Mouse (Mus musculus): ENCODE data around the gene Rab5b. TPM values are rescaled to one million over a fixed set of nuclear protein-coding genes. Genes with fewer than 3 reads are reported as not detected.

Rab5b gene
- polyA plus RNA-seq, 1 experiment = 27.0 TPM

DNA sequence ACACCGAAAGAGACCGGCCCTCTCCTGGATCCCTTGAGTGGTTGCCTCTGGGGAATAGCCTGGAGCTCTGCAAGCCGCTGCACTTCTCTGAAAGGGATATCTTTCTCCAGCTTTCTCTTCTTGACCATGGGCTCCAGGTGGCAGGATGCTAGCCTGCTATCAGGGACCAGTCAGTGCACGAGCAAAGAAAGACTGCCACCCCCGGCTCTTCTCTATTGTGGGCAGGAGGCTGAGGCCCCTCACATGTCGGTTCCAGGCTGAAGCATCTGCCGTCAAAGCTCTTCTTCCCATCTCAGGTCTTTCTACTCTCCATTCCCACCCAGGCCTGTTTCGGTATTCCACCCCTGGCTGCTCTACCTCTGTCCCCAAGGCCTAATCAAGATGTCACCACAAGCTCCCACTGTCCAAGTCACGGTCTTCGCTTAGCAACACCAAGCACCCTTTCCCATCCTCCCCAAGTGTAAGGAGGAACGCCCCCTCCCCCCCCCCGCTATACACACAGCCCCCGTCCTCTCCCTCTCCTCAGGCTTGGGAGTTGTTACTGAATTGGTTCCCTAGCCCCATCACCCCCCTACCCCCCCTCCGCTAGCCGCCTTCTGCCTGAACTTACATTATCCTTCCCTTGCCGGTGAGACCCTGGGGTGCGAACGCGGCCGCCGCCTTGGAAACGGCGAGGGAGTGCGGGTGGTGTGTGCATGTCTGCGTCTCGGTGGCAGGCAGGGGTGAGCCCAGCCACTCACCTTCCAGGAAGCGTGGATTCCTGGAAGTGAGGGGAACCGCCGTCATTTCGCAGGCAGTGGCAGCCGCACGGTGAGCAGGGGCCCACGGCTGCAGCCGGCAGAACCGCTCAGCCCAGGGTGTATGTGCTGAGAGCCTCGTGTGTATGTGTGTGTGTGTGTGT is 50.7 kb downstream of the Rab5b start, which contains the start of gene Ikzf4:
Gene Ikzf4 (minus strand): TSS at position 881 of the 901 bp plus-strand sequence.
- Histone ChIP-seq H3K4me3 (ENCODE audit: insufficient read depth, poor library complexity, severe bottlenecking) (no peak within 1 kb of the TSS), H3ac (ENCODE audit: control insufficient read depth, insufficient read length, low read depth) (no peak within 1 kb of the TSS), H3K27me3 (ENCODE audit: control insufficient read depth, insufficient read depth, insufficient read length) (peaks cover 3% of the 10 kb centered on the region), H3K79me2 (ENCODE audit: control insufficient read depth, insufficient read depth) (no peaks in the 10 kb centered on the region), H3K79me3 (ENCODE audit: low read depth) (no peaks in the 10 kb centered on the region), H3K36me3 (ENCODE audit: control insufficient read depth, insufficient read depth) (no peaks in the 10 kb centered on the region)
- TF ChIP-seq MYOG (IDR thresholded peaks at IDR 0.05; ENCODE audit: control insufficient read depth, extremely low read depth, insufficient read length) = no peak
- no peak for TF ChIP-seq USF1 (IDR thresholded peaks at IDR 0.05; ENCODE audit: low read depth)
- TF ChIP-seq MAX (IDR thresholded peaks at IDR 0.05) = no peak
- TF ChIP-seq CEBPB (IDR thresholded peaks at IDR 0.05; ENCODE audit: low read depth) = no peak
- TF ChIP-seq FOSL1 (IDR thresholded peaks at IDR 0.05; ENCODE audit: insufficient read depth, low read length, poor library complexity, severe bottlenecking) = no peak
- no peak for TF ChIP-seq CTCF (IDR thresholded peaks at IDR 0.05; ENCODE audit: control insufficient read depth, insufficient read depth, insufficient read length)
- no peak for TF ChIP-seq MYOD1 (IDR thresholded peaks at IDR 0.05; ENCODE audit: control insufficient read depth, insufficient read length, low read depth)

DNA sequence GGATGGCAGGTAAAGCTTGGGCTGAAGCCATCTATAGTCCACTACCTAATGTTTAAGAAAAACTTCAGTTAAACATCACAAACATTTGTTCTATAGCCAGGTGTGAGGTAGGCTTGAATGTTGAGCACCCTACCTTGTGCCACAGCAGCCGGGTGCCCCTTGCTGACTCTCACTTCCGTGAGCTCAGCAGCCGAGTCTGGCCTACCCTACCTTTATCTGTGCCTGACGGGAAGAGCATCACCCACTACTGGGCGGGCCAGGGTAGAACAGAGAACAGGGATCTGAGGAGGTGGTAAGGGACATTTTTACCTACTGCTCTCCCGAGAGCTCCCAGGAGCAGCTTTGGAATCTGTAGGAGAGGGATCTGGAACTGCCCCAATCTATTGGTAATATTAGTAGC is 53.3 kb downstream of the Rab5b start:
- Histone ChIP-seq H3K4me3 (ENCODE audit: insufficient read depth, poor library complexity, severe bottlenecking) (no peak overlapping the region), H3ac (ENCODE audit: control insufficient read depth, insufficient read length, low read depth) (no peak overlapping the region), H3K79me2 (ENCODE audit: control insufficient read depth, insufficient read depth) (no peaks in the 10 kb centered on the region), H3K79me3 (ENCODE audit: low read depth) (no peaks in the 10 kb centered on the region), H3K36me3 (ENCODE audit: control insufficient read depth, insufficient read depth) (no peaks in the 10 kb centered on the region), H3K27me3 (ENCODE audit: control insufficient read depth, insufficient read depth, insufficient read length) (peaks cover 3% of the 10 kb centered on the region)
- TF ChIP-seq USF1 (IDR thresholded peaks at IDR 0.05; ENCODE audit: low read depth) (no peak), MYOD1 (IDR thresholded peaks at IDR 0.05; ENCODE audit: control insufficient read depth, insufficient read length, low read depth) (no peak), MYOG (IDR thresholded peaks at IDR 0.05; ENCODE audit: control insufficient read depth, extremely low read depth, insufficient read length) (no peak), MAX (IDR thresholded peaks at IDR 0.05) (no peak), FOSL1 (IDR thresholded peaks at IDR 0.05; ENCODE audit: insufficient read depth, low read length, poor library complexity, severe bottlenecking) (no peak), CTCF (IDR thresholded peaks at IDR 0.05; ENCODE audit: control insufficient read depth, insufficient read depth, insufficient read length) (no peak), CEBPB (IDR thresholded peaks at IDR 0.05; ENCODE audit: low read depth) (no peak)

DNA sequence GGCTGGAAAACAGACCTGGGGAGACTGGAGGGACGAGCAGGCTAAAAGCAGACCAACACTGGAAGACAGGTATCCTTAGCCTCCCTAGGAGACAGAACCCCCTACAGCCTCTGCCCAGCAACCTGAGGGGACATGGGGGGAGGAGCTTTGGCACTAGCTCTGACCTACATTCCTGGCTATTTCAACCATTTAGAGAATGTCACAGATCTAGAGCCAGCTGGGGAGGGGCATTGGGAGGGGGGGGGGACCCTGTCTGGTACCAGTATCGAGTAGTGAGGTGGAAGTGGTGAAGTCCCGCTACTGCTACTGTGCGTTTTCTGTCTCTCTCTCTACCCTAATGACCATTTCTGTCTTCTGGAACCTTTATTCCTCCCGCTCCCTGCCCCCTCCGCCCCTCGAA is 54.2 kb downstream of the Rab5b start:
- no peak for TF ChIP-seq MYOG (IDR thresholded peaks at IDR 0.05; ENCODE audit: control insufficient read depth, extremely low read depth, insufficient read length)
- no peak for TF ChIP-seq FOSL1 (IDR thresholded peaks at IDR 0.05; ENCODE audit: insufficient read depth, low read length, poor library complexity, severe bottlenecking)
- no peak for TF ChIP-seq USF1 (IDR thresholded peaks at IDR 0.05; ENCODE audit: low read depth)
- no peak for TF ChIP-seq CTCF (IDR thresholded peaks at IDR 0.05; ENCODE audit: control insufficient read depth, insufficient read depth, insufficient read length)
- no peak for TF ChIP-seq MAX (IDR thresholded peaks at IDR 0.05)
- no peak for TF ChIP-seq MYOD1 (IDR thresholded peaks at IDR 0.05; ENCODE audit: control insufficient read depth, insufficient read length, low read depth)
- TF ChIP-seq CEBPB (IDR thresholded peaks at IDR 0.05; ENCODE audit: low read depth) = no peak
- Histone ChIP-seq H3K79me2 (ENCODE audit: control insufficient read depth, insufficient read depth) (no peaks in the 10 kb centered on the region), H3K27me3 (ENCODE audit: control insufficient read depth, insufficient read depth, insufficient read length) (peaks cover 3% of the 10 kb centered on the region), H3K79me3 (ENCODE audit: low read depth) (no peaks in the 10 kb centered on the region), H3K4me3 (ENCODE audit: insufficient read depth, poor library complexity, severe bottlenecking) (no peak overlapping the region), H3ac (ENCODE audit: control insufficient read depth, insufficient read length, low read depth) (no peak overlapping the region), H3K36me3 (ENCODE audit: control insufficient read depth, insufficient read depth) (no peaks in the 10 kb centered on the region)

DNA sequence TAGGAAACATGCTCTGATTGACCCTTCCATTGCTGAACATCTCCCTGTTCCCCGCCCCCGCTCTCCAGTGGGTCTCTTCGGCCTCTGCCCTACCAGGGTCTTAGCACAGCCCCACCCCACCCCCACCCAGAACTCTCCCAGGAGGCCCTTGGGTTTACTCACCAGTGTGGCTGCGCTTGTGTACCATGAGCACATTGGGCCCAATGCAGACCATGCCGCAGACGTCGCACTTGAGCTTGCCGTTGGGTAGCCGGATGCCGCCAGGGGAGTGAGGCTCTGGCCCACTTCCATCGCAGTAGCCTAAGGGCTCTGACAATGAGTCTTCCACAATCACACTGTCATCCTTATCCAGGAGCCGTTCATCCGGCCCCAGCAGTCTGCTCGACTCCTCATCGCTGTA is 55.2 kb downstream of the Rab5b start:
- no peaks in the 10 kb centered on the region for H3K36me3 ChIP-seq (ENCODE audit: control insufficient read depth, insufficient read depth)
- TF ChIP-seq CEBPB (IDR thresholded peaks at IDR 0.05; ENCODE audit: low read depth) = no peak
- TF ChIP-seq MAX (IDR thresholded peaks at IDR 0.05) = no peak
- TF ChIP-seq USF1 (IDR thresholded peaks at IDR 0.05; ENCODE audit: low read depth) = no peak
- TF ChIP-seq MYOG (IDR thresholded peaks at IDR 0.05; ENCODE audit: control insufficient read depth, extremely low read depth, insufficient read length) = no peak
- TF ChIP-seq CTCF (IDR thresholded peaks at IDR 0.05; ENCODE audit: control insufficient read depth, insufficient read depth, insufficient read length) = no peak
- TF ChIP-seq MYOD1 (IDR thresholded peaks at IDR 0.05; ENCODE audit: control insufficient read depth, insufficient read length, low read depth) = no peak
- TF ChIP-seq FOSL1 (IDR thresholded peaks at IDR 0.05; ENCODE audit: insufficient read depth, low read length, poor library complexity, severe bottlenecking) = no peak
- peaks cover 4% of the 10 kb centered on the region for H3K27me3 ChIP-seq (ENCODE audit: control insufficient read depth, insufficient read depth, insufficient read length)
- H3K79me2 ChIP-seq (ENCODE audit: control insufficient read depth, insufficient read depth) = no peaks in the 10 kb centered on the region
- H3K79me3 ChIP-seq (ENCODE audit: low read depth) = no peaks in the 10 kb centered on the region
- no peak overlapping the region for H3K4me3 ChIP-seq (ENCODE audit: insufficient read depth, poor library complexity, severe bottlenecking)
- no peak overlapping the region for H3ac ChIP-seq (ENCODE audit: control insufficient read depth, insufficient read length, low read depth)

DNA sequence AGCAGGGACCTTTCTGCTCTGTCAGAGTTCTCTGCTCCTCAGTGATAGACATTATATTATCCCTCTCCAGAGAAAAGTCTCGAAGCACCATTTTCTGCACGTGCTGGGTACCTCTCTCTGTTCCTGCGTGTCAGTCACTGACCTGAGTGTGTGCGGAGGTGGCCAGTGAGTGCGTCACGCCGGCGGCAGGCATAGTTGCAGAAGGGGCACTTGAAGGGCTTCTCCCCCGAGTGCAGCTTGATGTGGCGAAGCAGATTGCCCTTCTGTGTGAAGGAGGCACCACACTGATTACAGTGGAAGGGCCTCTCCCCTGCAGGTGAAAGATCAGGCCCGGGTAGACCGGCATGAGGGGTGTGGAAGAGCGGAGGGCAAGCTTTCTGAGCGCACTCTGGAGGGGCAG is 56.1 kb downstream of the Rab5b start:
- Histone ChIP-seq H3K79me3 (ENCODE audit: low read depth) (no peaks in the 10 kb centered on the region), H3K4me3 (ENCODE audit: insufficient read depth, poor library complexity, severe bottlenecking) (no peak overlapping the region), H3K79me2 (ENCODE audit: control insufficient read depth, insufficient read depth) (no peaks in the 10 kb centered on the region), H3K27me3 (ENCODE audit: control insufficient read depth, insufficient read depth, insufficient read length) (peaks cover 7% of the 10 kb centered on the region), H3ac (ENCODE audit: control insufficient read depth, insufficient read length, low read depth) (no peak overlapping the region), H3K36me3 (ENCODE audit: control insufficient read depth, insufficient read depth) (no peaks in the 10 kb centered on the region)
- TF ChIP-seq CEBPB (IDR thresholded peaks at IDR 0.05; ENCODE audit: low read depth) (no peak), MYOG (IDR thresholded peaks at IDR 0.05; ENCODE audit: control insufficient read depth, extremely low read depth, insufficient read length) (no peak), CTCF (IDR thresholded peaks at IDR 0.05; ENCODE audit: control insufficient read depth, insufficient read depth, insufficient read length) (no peak), USF1 (IDR thresholded peaks at IDR 0.05; ENCODE audit: low read depth) (no peak), MYOD1 (IDR thresholded peaks at IDR 0.05; ENCODE audit: control insufficient read depth, insufficient read length, low read depth) (no peak), FOSL1 (IDR thresholded peaks at IDR 0.05; ENCODE audit: insufficient read depth, low read length, poor library complexity, severe bottlenecking) (no peak), MAX (IDR thresholded peaks at IDR 0.05) (no peak)
